Mouse (Mus musculus) bone marrow, adult 2 months (tissue): ENCODE measurements around the gene Upf2.

ENCODE experiments used
- CTCF ChIP-seq: fragments of 200-500 bp; IDR thresholded peaks from 2 replicates; pipeline ENCODE4 v1.5.1; 2011; ENCODE audit warnings: low read length, control low read depth; ENCODE audit not compliant: control insufficient read depth, insufficient read depth
- POLR2A ChIP-seq: fragments of 200-500 bp; IDR thresholded peaks from 2 replicates; pipeline ENCODE4 v1.6.1; 2011; ENCODE audit warnings: low read depth, mild to moderate bottlenecking, control low read depth, low read length, borderline replicate concordance; ENCODE audit not compliant: control insufficient read depth

- TF ChIP-seq CTCF = no peak
- TF ChIP-seq POLR2A = no peak
These were observed 97.3 kb downstream of the Upf2 start for GRCm38 (mm10) chr2:6048570-6048969.
